Mouse (Mus musculus) olfactory bulb, adult 2 months (tissue): ENCODE measurements around the gene Tmem262. TPM values are rescaled to one million over a fixed set of nuclear protein-coding genes. Genes with fewer than 3 reads are reported as not detected.
"Not testable (repeated sequence)": the region's sequence is repeated elsewhere in the genome, so short reads cannot be mapped to it uniquely, and the experiment has no call there.

ENCODE experiments used
- H3K27ac ChIP-seq: fragments of 200-500 bp; 2 replicates; pipeline ENCODE4 v1.5.1; 2012; ENCODE audit warnings: low read depth, low read length; ENCODE audit not compliant: insufficient read depth
- H3K4me1 ChIP-seq: fragments of 200-500 bp; 2 replicates; pipeline ENCODE4 v1.6.1; 2012; ENCODE audit warnings: low read length; ENCODE audit not compliant: control insufficient read depth, insufficient read depth
- H3K4me3 ChIP-seq: fragments of 200-500 bp; 2 replicates; pipeline ENCODE4 v1.5.1; 2012; ENCODE audit warnings: mild to moderate bottlenecking, low read depth, low read length, moderate library complexity; ENCODE audit not compliant: insufficient read depth
- CTCF ChIP-seq: fragments of 200-500 bp; IDR thresholded peaks from 2 replicates; pipeline ENCODE4 v1.5.1; 2012; ENCODE audit warnings: low read depth, mild to moderate bottlenecking, low read length, moderate library complexity; ENCODE audit not compliant: insufficient read depth
- POLR2A ChIP-seq: fragments of 200-500 bp; IDR thresholded peaks from 2 replicates; pipeline ENCODE4 v1.6.1; 2012; ENCODE audit warnings: mild to moderate bottlenecking, low read depth, low read length, moderate library complexity; ENCODE audit not compliant: insufficient read depth
- WGBS: fragments of 180-500 bp; shearing (Covaris S2); methylation state at CpG from one replicate; pipeline ENCODE4 v1.1.7; 2018; 5-methylcytosine and 5-hydroxymethylcytosine counted together
- polyA plus RNA-seq: library from polyadenylated mRNA; stranded (reverse); fragments of >200 nt; gene quantifications from 2 replicates; pipeline ENCODE4 v1.2.4, GENCODE M21; 2012; ENCODE audit warnings: low replicate concordance; ENCODE audit not compliant: missing spikeins, insufficient read depth, insufficient read length

Tmem262 gene
- polyA plus RNA-seq: not detected in 2 replicates

DNA sequence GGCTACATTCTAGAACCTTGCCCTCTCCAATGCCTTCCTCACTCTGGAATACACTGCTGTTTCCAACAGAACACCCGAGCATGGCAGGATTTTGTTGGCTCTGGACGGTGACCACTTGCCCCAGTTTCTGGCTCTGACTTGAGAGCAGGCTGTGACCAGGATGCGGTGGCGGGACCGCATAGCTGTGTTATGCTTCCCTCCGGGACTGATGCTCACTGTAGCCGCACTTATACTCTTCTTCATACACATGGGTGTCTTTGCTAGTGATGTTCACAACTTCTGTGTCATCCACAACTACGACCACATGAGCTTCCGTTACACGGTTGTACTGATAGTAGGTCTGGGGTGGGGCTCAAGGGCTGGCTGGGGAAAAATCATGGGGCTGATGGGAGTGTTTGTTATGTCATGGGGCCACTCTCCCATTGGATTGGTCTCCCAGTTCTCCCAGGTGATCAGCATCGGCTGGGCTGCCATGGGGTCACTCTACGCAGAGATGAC, at the start of gene Tmem262:
Gene Tmem262 (plus strand): TSS at position 51 of the 498 bp plus-strand sequence.
- H3K4me1 ChIP-seq: peaks cover 13% of the 10 kb centered on the region
- 90% methylated on average over 12 of the region's 12 CpGs for WGBS
- H3K4me3 ChIP-seq: no peak within 1 kb of the TSS
- TF ChIP-seq POLR2A: no peak
- no peak for TF ChIP-seq CTCF
- H3K27ac ChIP-seq: no peak within 1 kb of the TSS

- no peak overlapping the region for H3K27ac ChIP-seq
- H3K4me3 ChIP-seq: no peak overlapping the region
- TF ChIP-seq CTCF (no peak), POLR2A (no peak)
- H3K4me1 ChIP-seq: no peaks in the 10 kb centered on the region
- 71% methylated on average over 14 of the region's 14 CpGs for WGBS
Observed at GRCm38 (mm10) chr19:6030520-6031280, 49.1 kb upstream of the Tmem262 start.

GRCm38 (mm10) chr19:6035966-6036585, 43.8 kb upstream of the Tmem262 start:
- Histone ChIP-seq H3K4me1 (no peaks in the 10 kb centered on the region), H3K27ac (no peak overlapping the region), H3K4me3 (no peak overlapping the region)
- 77% methylated on average over 9 of the region's 9 CpGs for WGBS
- no peak for TF ChIP-seq CTCF
- no peak for TF ChIP-seq POLR2A

DNA sequence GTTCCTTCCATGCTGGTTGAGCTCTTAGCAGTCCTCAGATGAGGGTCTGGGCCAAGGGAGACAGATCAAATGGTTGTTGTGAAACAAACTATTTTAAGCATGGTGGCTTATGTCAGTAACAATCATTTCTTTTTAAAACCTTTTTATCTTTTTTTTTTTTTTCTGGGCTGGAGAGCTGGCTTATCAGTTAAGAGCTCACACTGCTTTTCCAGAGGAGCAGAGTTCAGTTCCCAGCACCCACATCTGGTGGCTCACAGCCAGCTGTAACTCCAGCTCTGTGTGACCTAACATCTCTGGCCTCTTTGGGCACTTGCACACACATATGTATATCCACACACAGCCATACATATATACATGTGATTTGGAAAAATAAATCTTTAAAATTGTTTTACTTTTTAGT, 42.1 kb upstream of the Tmem262 start:
- Histone ChIP-seq H3K27ac (no peak overlapping the region), H3K4me3 (no peak overlapping the region), H3K4me1 (no peaks in the 10 kb centered on the region)
- TF ChIP-seq POLR2A: no peak
- no peak for TF ChIP-seq CTCF

DNA sequence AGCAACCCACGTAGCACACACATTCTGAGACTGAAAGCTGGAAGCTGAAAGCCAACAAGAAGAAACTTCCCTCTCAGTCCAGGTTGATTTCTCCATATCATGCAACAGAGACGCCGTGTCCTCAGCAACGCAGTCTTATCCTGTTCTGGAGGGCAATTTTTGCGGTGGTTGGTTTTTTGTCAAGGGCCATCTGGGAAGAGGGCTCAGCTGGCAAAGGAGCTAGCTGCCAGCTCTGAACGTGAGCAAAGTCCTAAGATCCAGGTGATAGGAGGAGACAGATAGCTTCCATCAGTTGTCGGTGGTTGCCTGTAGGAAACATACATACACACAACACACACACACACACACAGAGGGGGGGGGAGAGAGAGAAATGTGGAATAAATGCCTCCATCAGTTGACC, 41.5 kb upstream of the Tmem262 start:
- TF ChIP-seq CTCF (no peak), POLR2A (no peak)
- WGBS: 80% methylated on average over 7 of the region's 7 CpGs
- Histone ChIP-seq H3K27ac (no peak overlapping the region), H3K4me3 (no peak overlapping the region), H3K4me1 (no peaks in the 10 kb centered on the region)

DNA sequence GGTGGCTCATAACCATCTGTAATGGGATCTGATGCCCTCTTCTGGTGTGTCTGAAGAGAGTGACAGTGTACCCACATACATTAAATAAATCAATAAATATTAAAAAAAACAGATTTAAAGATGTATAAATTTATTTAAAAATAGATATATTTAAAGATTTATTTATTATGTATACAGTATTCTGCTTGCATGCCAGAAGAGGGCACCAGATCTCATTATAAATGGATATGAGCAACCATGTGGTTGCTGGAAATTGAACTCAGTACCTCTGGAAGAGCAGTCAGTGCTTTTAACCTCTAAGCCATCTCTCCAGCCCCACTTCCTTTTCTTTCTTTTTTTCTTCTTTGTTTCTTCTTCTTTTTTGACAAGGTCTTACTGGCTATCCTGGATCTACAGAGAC, 39.8 kb upstream of the Tmem262 start:
- no peaks in the 10 kb centered on the region; the same call in 1 of the 2 replicates for H3K4me1 ChIP-seq
- TF ChIP-seq POLR2A (no peak), CTCF (no peak)
- no peak overlapping the region for H3K27ac ChIP-seq
- H3K4me3 ChIP-seq: no peak overlapping the region

DNA sequence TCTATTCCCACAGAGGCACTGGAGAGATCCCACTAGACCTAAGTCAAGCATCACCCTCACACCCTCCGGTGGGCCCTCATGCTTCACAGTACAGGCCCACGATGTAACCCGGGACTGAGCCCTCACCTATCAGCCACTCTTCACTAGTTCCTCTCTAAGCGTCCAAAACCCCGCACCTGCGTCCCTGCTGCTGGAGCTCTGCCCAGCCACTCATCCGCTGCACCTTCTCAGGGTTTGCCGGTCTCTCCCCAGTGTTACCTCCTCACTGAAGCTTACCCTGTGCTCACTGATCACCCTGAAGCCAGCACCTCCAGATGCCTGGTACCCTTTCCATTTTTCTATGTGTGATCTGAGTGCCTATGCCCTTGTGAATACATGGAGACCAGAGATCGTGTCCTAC, 37.5 kb upstream of the Tmem262 start:
- 81% methylated on average over 9 of the region's 9 CpGs for WGBS
- no peak overlapping the region for H3K27ac ChIP-seq
- no peak overlapping the region for H3K4me3 ChIP-seq
- TF ChIP-seq CTCF (no peak), POLR2A (no peak)
- H3K4me1 ChIP-seq: no peaks in the 10 kb centered on the region; the same call in 1 of the 2 replicates

GRCm38 (mm10) chr19:6044102-6044501, 35.7 kb upstream of the Tmem262 start:
- H3K4me1 ChIP-seq, H3K27ac ChIP-seq, H3K4me3 ChIP-seq: not testable (repeated sequence)
- WGBS: 48% methylated on average over 4 of the region's 4 CpGs
